Mouse (Mus musculus) limb, embryonic 11.5 days (tissue): ENCODE measurements around the gene Lpp. TPM values are rescaled to one million over a fixed set of nuclear protein-coding genes. Genes with fewer than 3 reads are reported as not detected.

Experiments used
- ATAC-seq: fragments of 200-750 bp; cut with Nextera tagmentation; 2 replicates; pipeline ENCODE4 v1.8.0; 2017; ENCODE audit warnings: low read depth; ENCODE audit not compliant: insufficient number of reproducible peaks, low FRiP score, low TSS enrichment
- DNase-seq: peaks from one replicate; pipeline ENCODE4 v3.0.0-alpha.2; 2015; ENCODE audit warnings: low spot score
- H3K27ac ChIP-seq: fragments of 300-500 bp; sonication (generic); replicated peaks from 2 replicates; pipeline ENCODE4 v1.5.1; 2014; ENCODE audit warnings: low read depth, mild to moderate bottlenecking, low read length
- H3K27me3 ChIP-seq: fragments of 300-500 bp; sonication (generic); 2 replicates; pipeline ENCODE4 v1.6.1; 2014; ENCODE audit warnings: mild to moderate bottlenecking, low read length, mixed read lengths; ENCODE audit not compliant: control insufficient read depth, insufficient read depth
- H3K36me3 ChIP-seq: fragments of 300-500 bp; sonication (generic); 2 replicates; pipeline ENCODE4 v1.6.1; 2014; ENCODE audit warnings: mild to moderate bottlenecking, low read length, moderate library complexity, mixed read lengths; ENCODE audit not compliant: control insufficient read depth, insufficient read depth
- H3K4me1 ChIP-seq: fragments of 300-500 bp; sonication (generic); 2 replicates; pipeline ENCODE4 v1.6.1; 2014; ENCODE audit warnings: low read length, mixed read lengths; ENCODE audit not compliant: control insufficient read depth, insufficient read depth
- H3K4me2 ChIP-seq: fragments of 300-500 bp; sonication (generic); 2 replicates; pipeline ENCODE4 v1.6.1; 2014; ENCODE audit warnings: low read depth, mild to moderate bottlenecking, moderate library complexity; ENCODE audit not compliant: severe bottlenecking
- H3K4me3 ChIP-seq: fragments of 300-500 bp; sonication (generic); 2 replicates; pipeline ENCODE4 v1.5.1; 2014; ENCODE audit warnings: low read depth, low read length
- H3K9ac ChIP-seq: fragments of 300-500 bp; sonication (generic); 2 replicates; pipeline ENCODE4 v1.6.1; 2014; ENCODE audit warnings: mild to moderate bottlenecking, low read length
- H3K9me3 ChIP-seq: fragments of 300-500 bp; sonication (generic); 2 replicates; pipeline ENCODE4 v1.6.1; 2016; ENCODE audit warnings: low read length; ENCODE audit not compliant: control insufficient read depth
- WGBS: fragments of 180-500 bp; shearing (Covaris S2); extraction: QIAGEN DNeasy Blood & Tissue Kit; methylation state at CpG from one replicate; pipeline ENCODE4 v1.1.7; 2014; 5-methylcytosine and 5-hydroxymethylcytosine counted together
- polyA plus RNA-seq: library from polyadenylated mRNA; unstranded; fragments of >200 nt; fragmentation: Nextera tagmentation; extraction: Ambion mirVana; gene quantifications from 2 replicates; pipeline ENCODE4 v1.2.1, GENCODE M21; 2014

Lpp gene
- polyA plus RNA-seq, 1 experiment from 2014 or later: 38.2 TPM

- 98% methylated on average over 2 of the region's 2 CpGs for WGBS
- Histone ChIP-seq H3K4me3 (no peak overlapping the region), H3K9me3 (no peaks in the 10 kb centered on the region), H3K4me1 (peaks cover 7% of the 10 kb centered on the region; the same call in 1 of the 2 replicates), H3K27ac (no peak overlapping the region), H3K9ac (no peak overlapping the region), H3K4me2 (no peak overlapping the region), H3K27me3 (no peaks in the 10 kb centered on the region), H3K36me3 (no peaks in the 10 kb centered on the region)
- ATAC-seq (no peak), DNase-seq (no peak)
These were observed 112.9 kb downstream of the Lpp start for GRCm38 (mm10) chr16:24506237-24506636.

GRCm38 (mm10) chr16:24506740-24507139 is 113.4 kb downstream of the Lpp start:
- 47% methylated on average over 4 of the region's 4 CpGs for WGBS
- DNase-seq (no peak), ATAC-seq (no peak)
- H3K9me3 ChIP-seq: no peaks in the 10 kb centered on the region
- no peak overlapping the region for H3K27ac ChIP-seq
- H3K4me1 ChIP-seq: peaks cover 7% of the 10 kb centered on the region; the same call in 1 of the 2 replicates
- no peak overlapping the region for H3K4me2 ChIP-seq
- no peaks in the 10 kb centered on the region for H3K27me3 ChIP-seq
- no peak overlapping the region for H3K4me3 ChIP-seq
- H3K9ac ChIP-seq: no peak overlapping the region
- no peaks in the 10 kb centered on the region for H3K36me3 ChIP-seq

- Histone ChIP-seq H3K27me3 (no peaks in the 10 kb centered on the region), H3K9ac (no peak overlapping the region), H3K4me1 (peaks cover 10% of the 10 kb centered on the region; the same call in 1 of the 2 replicates), H3K9me3 (no peaks in the 10 kb centered on the region), H3K4me3 (no peak overlapping the region), H3K36me3 (no peaks in the 10 kb centered on the region), H3K27ac (no peak overlapping the region), H3K4me2 (no peak overlapping the region)
- 88% methylated on average over 5 of the region's 5 CpGs for WGBS
- DNase-seq (no peak), ATAC-seq (no peak)
These were observed 114.7 kb downstream of the Lpp start for GRCm38 (mm10) chr16:24507927-24508540.

GRCm38 (mm10) chr16:24509100-24509812 is 115.9 kb downstream of the Lpp start:
- Histone ChIP-seq H3K27ac (no peak overlapping the region), H3K4me2 (no peak overlapping the region), H3K4me3 (no peak overlapping the region), H3K9me3 (no peaks in the 10 kb centered on the region), H3K36me3 (no peaks in the 10 kb centered on the region), H3K27me3 (no peaks in the 10 kb centered on the region), H3K9ac (no peak overlapping the region), H3K4me1 (peaks cover 10% of the 10 kb centered on the region; the same call in 1 of the 2 replicates)
- DNase-seq (no peak), ATAC-seq (no peak)
- 70% methylated on average over 5 of the region's 5 CpGs for WGBS

DNA sequence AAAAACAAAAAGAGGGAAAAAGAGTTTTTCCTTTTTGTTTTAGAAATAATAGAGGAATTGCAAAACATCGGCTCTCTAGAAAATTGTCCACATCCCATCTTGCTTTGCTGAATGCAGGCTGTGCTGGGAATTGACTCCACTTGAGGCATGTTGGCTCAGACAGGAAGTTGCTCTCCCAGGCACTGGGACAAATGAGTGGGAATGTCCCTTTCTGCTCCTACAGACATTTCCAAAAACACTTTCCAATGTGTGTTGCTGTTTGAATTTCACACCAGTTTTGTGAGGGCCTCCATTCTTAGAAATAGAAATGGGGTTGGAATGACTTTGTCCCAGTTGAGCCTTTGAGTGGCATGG is 116.5 kb downstream of the Lpp start:
- Histone ChIP-seq H3K27me3 (no peaks in the 10 kb centered on the region), H3K9ac (no peak overlapping the region), H3K4me2 (no peak overlapping the region), H3K27ac (no peak overlapping the region), H3K36me3 (no peaks in the 10 kb centered on the region), H3K9me3 (no peaks in the 10 kb centered on the region), H3K4me1 (peaks cover 8% of the 10 kb centered on the region; the same call in 1 of the 2 replicates), H3K4me3 (no peak overlapping the region)
- DNase-seq (no peak), ATAC-seq (no peak)
- 82% methylated on average over 1 of the region's 1 CpGs for WGBS

DNA sequence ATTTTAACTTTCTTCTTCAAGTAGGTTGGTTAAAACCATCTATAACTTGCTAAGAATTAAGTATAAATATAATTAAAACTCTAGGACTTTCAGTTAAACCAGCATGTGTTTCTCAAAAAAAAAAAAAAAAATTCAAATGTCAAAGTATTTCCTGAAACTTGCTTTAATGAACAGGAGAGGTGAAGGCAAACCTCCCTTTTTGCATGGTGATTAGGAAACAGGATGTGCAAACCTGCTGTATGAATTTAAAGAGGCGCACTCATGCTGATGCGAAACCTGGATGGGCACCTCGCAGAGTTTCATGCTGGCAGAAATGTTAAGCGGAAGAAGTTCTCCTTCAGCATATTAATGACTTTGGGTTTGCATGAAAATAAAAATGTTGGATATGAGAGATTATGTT is 119.9 kb downstream of the Lpp start:
- Histone ChIP-seq H3K36me3 (no peaks in the 10 kb centered on the region), H3K27me3 (0 out of 2 replicates have a peak, but pooled peaks cover 2% of the 10 kb centered on the region), H3K4me1 (peaks cover 14% of the 10 kb centered on the region), H3K4me3 (no peak overlapping the region), H3K9me3 (no peaks in the 10 kb centered on the region), H3K9ac (no peak overlapping the region), H3K4me2 (no peak overlapping the region), H3K27ac (no peak overlapping the region)
- no peak for ATAC-seq
- WGBS: 97% methylated on average over 4 of the region's 4 CpGs
- no peak for DNase-seq

DNA sequence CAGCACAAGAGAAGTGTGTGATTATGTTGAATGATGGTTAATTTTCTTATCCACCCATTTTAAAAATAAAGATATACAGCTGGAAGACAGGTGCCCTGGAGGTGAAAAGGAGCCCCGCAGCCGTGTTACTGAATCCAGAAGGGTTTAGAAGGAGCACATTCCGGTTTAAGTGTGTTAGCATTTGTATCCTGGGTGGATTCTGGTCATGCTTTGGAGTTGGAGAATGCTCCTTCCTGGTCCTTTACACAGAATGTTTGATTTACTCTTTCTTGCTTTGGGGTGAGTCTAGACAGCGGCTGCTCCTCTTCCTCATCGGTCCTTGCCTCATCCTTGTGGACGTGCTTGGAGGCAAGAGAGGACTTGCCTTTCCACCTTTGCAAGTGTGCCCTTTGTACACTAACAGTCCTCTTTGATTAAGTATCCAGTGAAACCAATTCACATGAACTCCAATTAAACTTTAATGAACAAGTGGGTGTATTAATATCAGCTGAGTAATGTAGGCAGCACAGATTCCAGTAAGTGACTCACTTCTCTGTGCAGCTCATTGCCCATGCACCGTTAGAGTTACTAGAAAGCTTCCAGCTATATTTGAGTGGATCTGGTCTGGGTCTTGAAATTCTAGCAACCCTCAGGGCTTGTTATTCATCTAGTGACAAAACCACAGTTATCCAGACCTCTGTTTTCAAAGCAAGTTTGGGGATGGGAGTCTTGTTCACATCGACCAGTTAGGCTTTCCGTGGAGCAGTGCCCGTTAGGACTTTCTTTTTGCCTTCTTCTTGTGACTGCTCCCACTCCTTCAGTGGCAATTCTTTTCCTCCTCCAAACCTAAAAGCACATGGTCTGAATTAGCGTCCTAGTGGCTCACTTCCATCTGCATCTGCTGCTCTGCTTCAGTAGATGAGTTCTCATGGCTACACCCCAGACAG is 121.8 kb downstream of the Lpp start:
- 57% methylated on average over 11 of the region's 11 CpGs for WGBS
- H3K4me2 ChIP-seq: no peak overlapping the region
- ATAC-seq: no peak

GRCm38 (mm10) chr16:24516993-24517392 is 123.7 kb downstream of the Lpp start:
- H3K9me3 ChIP-seq: no peaks in the 10 kb centered on the region
- no peak for DNase-seq
- no peak overlapping the region for H3K4me2 ChIP-seq
- H3K36me3 ChIP-seq: no peaks in the 10 kb centered on the region
- ATAC-seq: no peak
- H3K27me3 ChIP-seq: 0 out of 2 replicates have a peak, but pooled peaks cover 2% of the 10 kb centered on the region
- no peak overlapping the region for H3K27ac ChIP-seq
- 85% methylated on average over 3 of the region's 3 CpGs for WGBS
- no peak overlapping the region for H3K9ac ChIP-seq
- H3K4me1 ChIP-seq: peaks cover 14% of the 10 kb centered on the region
- no peak overlapping the region for H3K4me3 ChIP-seq

More for the DNA sequence above, 121.8 kb downstream of the Lpp start:
- H3K27me3 ChIP-seq: 0 out of 2 replicates have a peak, but pooled peaks cover 2% of the 10 kb centered on the region
- DNase-seq: no peak
- no peaks in the 10 kb centered on the region for H3K9me3 ChIP-seq
- no peak overlapping the region for H3K9ac ChIP-seq
- H3K4me1 ChIP-seq: peaks cover 14% of the 10 kb centered on the region
- H3K27ac ChIP-seq: no peak overlapping the region
- H3K36me3 ChIP-seq: no peaks in the 10 kb centered on the region
- H3K4me3 ChIP-seq: no peak overlapping the region
